Mouse (Mus musculus): Measurements from ENCODE around the gene Reg1. TPM values are rescaled to one million over a fixed set of nuclear protein-coding genes. Genes with fewer than 3 reads are reported as not detected.

The Reg1 gene
- polyA plus RNA-seq, 1 experiment, result not detected

GRCm38 (mm10) chr6:78452804-78453203 is 30.3 kb downstream of the Reg1 start:
- H3K4me1 ChIP-seq (ENCODE audit: control insufficient read depth, insufficient read depth, low read length), result no peaks in the 10 kb centered on the region
- H3K27me3 ChIP-seq (replicated peaks; ENCODE audit: control insufficient read depth, insufficient read depth, low read length), result no peaks in the 10 kb centered on the region
- 94% methylated on average over 2 of the region's 2 CpGs for WGBS
- no peak overlapping the region for H3K4me3 ChIP-seq (ENCODE audit: insufficient read depth, low read depth, low read length)
- no peak overlapping the region for H3K27ac ChIP-seq (ENCODE audit: insufficient read depth, low read depth, low read length)
- no peaks in the 10 kb centered on the region for H3K36me3 ChIP-seq (ENCODE audit: control insufficient read depth, insufficient read depth, low read length)
- TF ChIP-seq CTCF (conservative IDR thresholded peaks at IDR 0.05; ENCODE audit: insufficient read depth, insufficient read length, low read depth, low read length) (no peak), POLR2A (IDR thresholded peaks at IDR 0.05; ENCODE audit: low read depth, low read length) (no peak)
- DNase-seq, result no peak

GRCm38 (mm10) chr6:78460191-78460825 is 37.8 kb downstream of the Reg1 start:
- Histone ChIP-seq H3K27me3 (replicated peaks; ENCODE audit: control insufficient read depth, insufficient read depth, low read length) (no peaks in the 10 kb centered on the region), H3K4me3 (ENCODE audit: insufficient read depth, low read depth, low read length) (no peak overlapping the region), H3K36me3 (ENCODE audit: control insufficient read depth, insufficient read depth, low read length) (no peaks in the 10 kb centered on the region), H3K27ac (ENCODE audit: insufficient read depth, low read depth, low read length) (no peak overlapping the region), H3K4me1 (ENCODE audit: control insufficient read depth, insufficient read depth, low read length) (no peaks in the 10 kb centered on the region)
- WGBS, result 50% methylated on average over 3 of the region's 3 CpGs
- DNase-seq, result no peak
- no peak for TF ChIP-seq POLR2A (IDR thresholded peaks at IDR 0.05; ENCODE audit: low read depth, low read length)
- TF ChIP-seq CTCF (conservative IDR thresholded peaks at IDR 0.05; ENCODE audit: insufficient read depth, insufficient read length, low read depth, low read length), result no peak

GRCm38 (mm10) chr6:78462360-78462759 is 39.8 kb downstream of the Reg1 start:
- no peak overlapping the region for H3K4me3 ChIP-seq (ENCODE audit: insufficient read depth, low read depth, low read length)
- H3K4me1 ChIP-seq (ENCODE audit: control insufficient read depth, insufficient read depth, low read length), result no peaks in the 10 kb centered on the region
- 38% methylated on average over 2 of the region's 2 CpGs for WGBS
- no peak overlapping the region for H3K27ac ChIP-seq (ENCODE audit: insufficient read depth, low read depth, low read length)
- DNase-seq, result no peak
- H3K36me3 ChIP-seq (ENCODE audit: control insufficient read depth, insufficient read depth, low read length), result no peaks in the 10 kb centered on the region
- TF ChIP-seq POLR2A (IDR thresholded peaks at IDR 0.05; ENCODE audit: low read depth, low read length) (no peak), CTCF (conservative IDR thresholded peaks at IDR 0.05; ENCODE audit: insufficient read depth, insufficient read length, low read depth, low read length) (no peak)
- H3K27me3 ChIP-seq (replicated peaks; ENCODE audit: control insufficient read depth, insufficient read depth, low read length), result no peaks in the 10 kb centered on the region

GRCm38 (mm10) chr6:78463266-78463665 is 40.8 kb downstream of the Reg1 start:
- no peaks in the 10 kb centered on the region for H3K27me3 ChIP-seq (replicated peaks; ENCODE audit: control insufficient read depth, insufficient read depth, low read length)
- WGBS, result 71% methylated on average over 2 of the region's 2 CpGs
- no peak overlapping the region for H3K27ac ChIP-seq (ENCODE audit: insufficient read depth, low read depth, low read length)
- H3K4me1 ChIP-seq (ENCODE audit: control insufficient read depth, insufficient read depth, low read length), result no peaks in the 10 kb centered on the region
- TF ChIP-seq CTCF (conservative IDR thresholded peaks at IDR 0.05; ENCODE audit: insufficient read depth, insufficient read length, low read depth, low read length) (no peak), POLR2A (IDR thresholded peaks at IDR 0.05; ENCODE audit: low read depth, low read length) (no peak)
- H3K4me3 ChIP-seq (ENCODE audit: insufficient read depth, low read depth, low read length), result no peak overlapping the region
- no peak for DNase-seq
- H3K36me3 ChIP-seq (ENCODE audit: control insufficient read depth, insufficient read depth, low read length), result no peaks in the 10 kb centered on the region

- 83% methylated on average over 2 of the region's 2 CpGs for WGBS
- no peak for DNase-seq
- H3K4me1 ChIP-seq (ENCODE audit: control insufficient read depth, insufficient read depth, low read length), result no peaks in the 10 kb centered on the region
- H3K4me3 ChIP-seq (ENCODE audit: insufficient read depth, low read depth, low read length), result no peak within 1 kb of the TSS
- H3K27ac ChIP-seq (ENCODE audit: insufficient read depth, low read depth, low read length), result no peak within 1 kb of the TSS
- TF ChIP-seq CTCF (conservative IDR thresholded peaks at IDR 0.05; ENCODE audit: insufficient read depth, insufficient read length, low read depth, low read length), result no peak
- TF ChIP-seq POLR2A (IDR thresholded peaks at IDR 0.05; ENCODE audit: low read depth, low read length), result no peak
- H3K27me3 ChIP-seq (replicated peaks; ENCODE audit: control insufficient read depth, insufficient read depth, low read length), result no peaks in the 10 kb centered on the region
- no peaks in the 10 kb centered on the region for H3K36me3 ChIP-seq (ENCODE audit: control insufficient read depth, insufficient read depth, low read length)
Observed at GRCm38 (mm10) chr6:78468772-78469171, 46.3 kb downstream of the Reg1 start, which contains the start of gene Reg3g. Reg3g (minus strand) TSS chr6:78468872.

GRCm38 (mm10) chr6:78469287-78469686 is 46.8 kb downstream of the Reg1 start:
- H3K4me1 ChIP-seq (ENCODE audit: control insufficient read depth, insufficient read depth, low read length), result no peaks in the 10 kb centered on the region
- H3K27ac ChIP-seq (ENCODE audit: insufficient read depth, low read depth, low read length), result no peak overlapping the region
- no peaks in the 10 kb centered on the region for H3K36me3 ChIP-seq (ENCODE audit: control insufficient read depth, insufficient read depth, low read length)
- TF ChIP-seq POLR2A (IDR thresholded peaks at IDR 0.05; ENCODE audit: low read depth, low read length) (no peak), CTCF (conservative IDR thresholded peaks at IDR 0.05; ENCODE audit: insufficient read depth, insufficient read length, low read depth, low read length) (no peak)
- DNase-seq, result no peak
- 76% methylated on average over 3 of the region's 3 CpGs for WGBS
- H3K27me3 ChIP-seq (replicated peaks; ENCODE audit: control insufficient read depth, insufficient read depth, low read length), result no peaks in the 10 kb centered on the region
- no peak overlapping the region for H3K4me3 ChIP-seq (ENCODE audit: insufficient read depth, low read depth, low read length)

Other genes starting within 250 kb of the Reg1 start
- gene Reg3b, start 52.1 kb upstream of the Reg1 start, polyA plus RNA-seq (2012; rRNA removed), result not detected in 2 replicates
- not detected in 2 replicates for gene Reg3d, start 43.8 kb upstream of the Reg1 start, polyA plus RNA-seq (2012; rRNA removed)
- not detected in 2 replicates for gene Reg3a, start 42.0 kb upstream of the Reg1 start, polyA plus RNA-seq (2012; rRNA removed)
- not detected in 2 replicates for gene Reg2, start 27.1 kb upstream of the Reg1 start, polyA plus RNA-seq (2012; rRNA removed)
- gene Reg3g, start 46.2 kb downstream of the Reg1 start, polyA plus RNA-seq (2012; rRNA removed), result 0.12 TPM in 1 of 2 replicates, not detected in the other

Data from kidney, adult 2 months (tissue).